Mouse (Mus musculus) ovary, postnatal 36 days (tissue): ENCODE measurements at regions not wholly inside any gene's neighbourhood (a gene's known extent, or its start where the extent isn't known, plus 50 kb on each side); places are given as distances from the start of the nearest gene placed in this dataset.
A peak's percentile ranks its signal among the peaks of the same experiment; 100 is the strongest.

ENCODE experiments used
- DNase-seq: peaks from one replicate; pipeline ENCODE4 v3.0.0; 2022; ENCODE audit warnings: low spot score, mixed read lengths

DNA sequence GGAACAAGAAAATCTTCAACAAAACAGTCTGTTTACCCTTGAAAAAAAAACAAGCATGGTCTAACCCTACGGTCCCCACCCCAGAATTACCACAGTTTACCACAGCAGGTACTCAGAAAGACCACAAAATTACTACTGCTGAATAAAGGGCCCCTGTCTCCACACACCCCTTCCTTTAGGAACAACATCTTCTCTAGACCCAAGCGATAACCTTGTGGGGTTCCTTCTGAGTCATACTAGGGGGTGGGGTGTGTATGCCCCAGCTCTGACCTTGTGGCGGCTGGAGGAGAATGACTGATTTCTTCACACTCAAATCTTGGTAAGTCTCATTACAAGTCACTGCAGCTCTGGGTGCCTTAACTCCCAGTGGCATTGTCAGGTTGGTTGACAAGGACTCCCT, 151.8 kb upstream of the Klf3 start:
- peak; percentile 37 for DNase-seq

DNA sequence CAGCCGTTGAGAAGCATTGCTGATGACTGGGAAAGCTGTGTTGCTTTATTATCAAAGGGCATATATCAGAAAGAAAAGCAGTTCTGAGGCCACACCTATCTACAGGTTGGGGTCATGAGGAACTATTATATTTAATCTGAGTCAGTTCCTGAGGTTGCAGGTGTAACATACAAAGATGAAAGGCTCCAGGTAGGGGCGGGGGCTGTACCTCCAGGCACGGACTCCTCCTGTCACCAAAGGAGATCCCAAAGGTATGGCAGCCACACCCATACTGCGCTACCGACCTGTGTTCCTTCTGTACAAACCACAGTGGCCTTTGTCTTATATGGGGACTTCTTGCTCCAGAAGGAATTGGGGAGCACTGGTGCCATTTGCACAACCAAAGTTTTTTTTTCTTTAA, 149.4 kb upstream of the Klf3 start:
- no peak for DNase-seq

GRCm38 (mm10) chr5:64655286-64655685, 147.9 kb upstream of the Klf3 start:
- DNase-seq = no peak

DNA sequence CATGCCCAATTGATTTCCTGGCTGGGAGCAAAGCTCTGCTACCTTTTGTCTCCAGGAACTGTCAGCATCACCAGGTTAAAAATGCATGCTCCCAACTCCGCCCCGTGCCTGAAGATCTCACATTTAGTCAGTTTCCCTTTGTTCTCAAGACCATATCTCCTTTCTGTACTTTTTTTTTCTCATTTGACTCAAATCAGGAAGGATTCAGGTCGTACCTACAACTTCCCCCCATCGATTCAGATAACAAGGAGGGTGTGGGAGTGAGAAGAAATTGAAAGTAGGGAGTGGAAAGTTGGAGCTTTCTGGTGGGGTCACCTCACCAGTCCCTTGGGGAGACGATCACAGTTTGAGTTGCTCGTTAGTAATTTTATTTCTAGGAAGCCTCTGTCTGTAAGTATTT, 141.2 kb upstream of the Klf3 start:
- DNase-seq = no peak

GRCm38 (mm10) chr5:64662476-64662875, 140.7 kb upstream of the Klf3 start:
- DNase-seq = no peak

DNA sequence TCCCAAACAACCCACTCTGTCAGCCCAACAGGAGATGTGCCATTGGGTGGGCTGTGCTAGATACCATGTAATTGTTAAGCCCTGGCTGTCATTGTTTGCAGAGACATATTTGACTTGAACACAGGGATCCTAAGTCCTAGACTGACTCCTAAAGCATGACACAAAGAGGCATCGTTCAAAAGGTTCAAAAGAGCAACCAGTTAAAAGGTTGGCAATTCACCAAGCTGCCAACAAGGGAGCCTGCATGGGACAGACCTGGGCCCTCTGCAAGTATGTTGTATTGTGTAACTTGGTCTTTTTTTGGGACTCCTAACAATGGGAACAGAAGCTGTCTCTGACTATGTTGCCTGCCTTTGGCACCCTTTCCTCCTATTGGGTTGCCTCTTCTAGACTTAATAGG, 139.4 kb upstream of the Klf3 start:
- DNase-seq = no peak

DNA sequence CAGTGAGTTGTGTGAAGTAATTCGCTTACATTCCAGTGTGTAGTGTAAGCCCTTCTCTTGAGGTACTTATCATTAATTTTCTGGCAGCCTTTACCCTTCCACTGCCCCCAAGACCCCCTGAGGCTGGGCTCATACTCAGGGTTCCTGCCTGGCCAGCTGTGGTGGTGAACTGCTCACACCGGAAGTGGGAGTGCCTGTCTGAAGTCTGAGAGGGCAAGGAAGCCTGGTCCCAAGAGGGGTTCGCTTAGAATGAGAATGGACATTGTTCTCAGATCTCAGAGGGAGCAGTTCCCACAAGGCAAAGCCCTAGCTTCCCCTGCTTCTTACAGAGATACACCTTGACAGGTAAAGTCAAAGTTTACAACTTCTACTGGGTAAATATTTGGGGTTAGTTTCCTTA, 138.1 kb upstream of the Klf3 start:
- DNase-seq = no peak

- no peak for DNase-seq
Measured at GRCm38 (mm10) chr5:64666256-64666655, 136.9 kb upstream of the Klf3 start.

GRCm38 (mm10) chr5:64667053-64667452, 136.1 kb upstream of the Klf3 start:
- no peak for DNase-seq

DNA sequence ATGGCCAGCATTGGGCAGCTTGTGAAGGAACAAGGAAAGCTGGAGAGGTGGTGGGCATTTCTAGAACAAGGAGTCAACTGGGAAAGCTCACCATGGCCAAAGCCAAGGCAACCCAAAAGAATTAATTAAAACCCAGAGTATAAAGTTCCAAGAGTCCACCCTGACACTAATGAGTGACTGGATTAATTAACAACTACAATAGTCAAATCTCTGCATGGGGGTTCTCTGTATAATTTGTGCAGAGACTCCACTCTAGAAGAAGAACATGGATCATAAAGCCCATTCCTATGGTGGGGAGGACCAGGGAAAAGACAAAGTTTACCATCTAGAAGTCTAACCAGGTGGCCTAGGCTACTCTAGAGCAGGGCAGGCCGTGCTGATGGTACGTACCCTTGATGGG, 129.3 kb upstream of the Klf3 start:
- DNase-seq = no peak

DNA sequence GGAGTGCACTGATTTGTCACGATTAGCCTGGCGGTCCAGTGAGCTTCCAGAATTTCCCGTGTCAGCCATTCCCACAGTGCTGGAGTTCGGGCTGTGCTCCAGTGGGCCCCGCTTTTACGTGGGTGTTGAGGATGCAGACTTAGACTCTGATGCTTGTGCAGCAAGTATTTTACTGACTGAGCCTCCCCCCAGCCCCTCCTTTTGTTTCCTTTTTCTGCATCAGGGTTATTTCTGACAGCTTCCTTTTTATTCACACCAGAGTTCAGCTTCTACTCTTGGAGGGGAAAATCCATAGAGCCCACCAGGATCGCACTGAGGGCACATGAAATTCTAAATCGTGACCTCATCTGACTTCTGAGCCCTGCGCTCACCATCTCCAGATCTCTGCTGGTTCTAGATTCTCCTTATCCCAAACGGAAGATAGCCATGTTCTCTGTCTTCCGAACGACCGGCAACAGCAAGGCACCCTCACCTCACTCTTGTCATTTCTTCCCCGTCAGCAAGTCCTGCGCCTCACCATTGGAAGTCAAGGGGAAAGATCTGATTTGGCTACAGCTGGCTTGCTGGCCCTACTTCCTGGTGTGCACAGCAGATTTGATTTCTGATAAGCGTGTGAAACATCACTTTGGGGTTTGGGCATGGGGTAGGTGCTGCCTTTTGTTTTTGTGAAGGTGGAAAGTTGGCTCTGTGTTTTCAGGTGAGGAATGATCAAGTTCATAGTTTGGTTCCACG, 126.8 kb upstream of the Klf3 start:
- DNase-seq = no peak

DNA sequence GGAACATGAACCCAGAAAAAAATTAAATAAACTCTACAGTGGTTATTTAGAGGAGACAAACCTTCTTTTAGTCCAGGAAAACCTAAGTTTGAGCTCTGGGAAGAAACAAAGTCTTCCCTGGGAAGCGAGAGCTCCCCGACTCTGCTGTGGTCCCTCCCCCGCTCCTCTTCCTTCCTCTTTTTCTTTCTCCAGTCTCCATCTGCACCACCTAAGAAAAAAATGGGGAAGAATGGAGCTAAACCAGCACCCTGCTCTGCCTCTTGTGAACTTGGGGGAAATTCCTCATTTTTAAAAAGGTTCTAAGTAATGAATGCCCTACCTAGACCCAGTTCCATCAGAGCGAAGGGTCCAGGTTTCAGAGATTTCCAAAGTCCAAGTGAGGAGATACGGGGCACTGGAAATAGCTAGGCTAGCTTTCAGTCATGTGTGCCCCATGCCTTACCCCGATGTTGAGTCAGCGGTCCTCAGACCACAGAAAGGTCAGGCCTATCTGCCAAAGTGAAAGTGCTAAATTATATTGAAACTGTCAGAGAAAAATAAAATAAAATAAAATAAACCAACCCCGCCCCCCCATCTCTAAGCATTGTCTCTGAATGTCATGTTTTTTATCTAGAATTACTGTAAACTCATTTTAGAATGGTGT, 126.1 kb upstream of the Klf3 start:
- no peak for DNase-seq

- no peak for DNase-seq
Measured at GRCm38 (mm10) chr5:64678706-64679105, 124.5 kb upstream of the Klf3 start.

- DNase-seq = no peak
Measured at GRCm38 (mm10) chr5:64679996-64680625, 123.1 kb upstream of the Klf3 start.

GRCm38 (mm10) chr5:64681161-64681560, 122.0 kb upstream of the Klf3 start:
- DNase-seq = no peak

GRCm38 (mm10) chr5:64682326-64682845, 120.8 kb upstream of the Klf3 start:
- no peak for DNase-seq

DNA sequence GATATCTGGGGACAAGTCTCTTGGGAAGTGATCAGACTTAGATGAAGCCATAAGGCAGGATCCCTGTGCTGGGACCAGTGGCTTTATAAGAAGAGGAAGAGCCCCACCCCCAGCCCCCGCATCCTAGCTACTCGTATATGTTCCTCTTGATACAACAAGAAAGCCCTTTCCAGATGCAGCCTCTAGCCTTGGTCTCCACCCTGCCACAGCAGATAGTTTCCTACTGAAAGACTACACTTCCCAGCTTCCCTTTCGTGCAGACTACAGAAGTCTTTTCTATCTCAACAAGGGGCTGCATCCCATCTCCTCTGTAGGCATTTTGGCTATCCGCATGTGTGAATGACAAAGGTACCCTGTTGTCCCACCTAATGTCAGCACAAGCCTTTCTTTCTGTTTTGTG, 119.8 kb upstream of the Klf3 start:
- DNase-seq = no peak

- no peak for DNase-seq
Measured at GRCm38 (mm10) chr5:64684275-64684674, 118.9 kb upstream of the Klf3 start.

DNA sequence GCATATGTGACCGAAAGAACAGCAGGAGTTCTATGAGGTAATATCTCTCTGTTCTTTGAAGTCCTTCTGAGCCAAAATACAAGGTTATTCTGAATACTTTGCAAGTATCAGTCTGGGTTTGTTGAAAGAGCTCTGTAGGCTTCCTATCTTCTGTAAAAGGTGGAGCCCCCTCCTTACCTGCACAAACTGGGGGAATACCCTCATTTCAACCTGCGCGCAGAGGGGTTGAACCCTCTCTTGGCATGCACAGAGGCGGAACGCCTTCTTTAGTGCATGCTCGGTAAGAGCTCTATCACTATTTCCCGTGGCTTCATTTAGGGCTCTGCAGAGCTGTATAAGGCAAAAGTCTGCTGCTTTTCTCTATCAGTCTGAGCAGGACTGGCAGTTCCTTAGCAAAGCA, 113.0 kb upstream of the Klf3 start:
- no peak for DNase-seq

DNA sequence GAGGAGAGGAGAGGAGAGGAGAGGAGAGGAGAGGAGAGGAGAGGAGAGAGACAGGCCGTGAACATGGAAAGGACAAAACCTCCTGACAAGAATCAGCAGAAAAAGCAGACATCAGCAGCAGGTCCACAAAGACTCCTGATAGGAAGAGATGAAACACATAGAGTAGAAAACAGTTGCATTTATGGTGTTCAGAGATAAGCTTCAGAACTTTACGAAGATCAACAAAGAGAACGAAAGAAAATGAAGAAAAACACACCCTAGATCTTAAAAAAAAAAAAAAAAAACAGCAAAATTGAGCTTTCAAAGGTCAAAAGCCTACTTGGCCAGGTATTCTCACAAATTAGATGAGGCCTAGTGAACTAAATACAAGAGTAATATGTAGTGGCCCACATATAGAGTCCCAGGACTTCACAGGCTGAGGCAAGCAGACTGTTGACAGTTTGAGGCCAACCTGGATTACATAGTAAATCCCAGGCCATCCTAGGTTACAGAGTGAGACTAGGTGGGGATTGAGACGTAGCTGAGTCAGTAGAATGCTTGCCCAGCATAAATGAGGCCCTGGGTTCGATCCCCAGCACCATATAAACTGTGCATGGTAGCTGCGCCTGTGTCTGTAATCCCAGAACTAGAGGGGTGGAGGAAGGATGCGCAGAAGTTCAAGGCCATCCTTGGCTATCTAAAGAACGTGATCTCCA, 111.6 kb upstream of the Klf3 start:
- DNase-seq = no peak

GRCm38 (mm10) chr5:64692335-64692734, 110.9 kb upstream of the Klf3 start:
- DNase-seq = no peak

DNA sequence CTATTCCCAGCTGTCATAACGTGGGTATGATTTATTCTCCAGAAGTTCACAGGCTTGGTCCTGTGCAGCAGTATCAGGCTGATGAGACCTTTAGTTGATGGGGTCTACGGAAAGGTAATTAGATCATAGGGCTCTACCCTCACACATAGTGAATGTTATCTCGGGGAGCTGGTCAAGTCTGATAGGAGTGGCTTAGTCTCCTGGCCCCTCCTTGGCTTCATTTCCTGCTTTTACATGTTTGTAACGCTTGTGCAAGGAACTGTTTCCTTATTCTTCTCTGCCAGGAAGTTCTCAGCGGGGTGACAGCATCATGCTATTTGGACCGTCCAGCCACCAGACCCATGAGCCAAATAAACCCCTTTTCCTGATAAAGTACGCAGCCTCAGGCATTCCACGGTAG, 109.6 kb upstream of the Klf3 start:
- no peak for DNase-seq

DNA sequence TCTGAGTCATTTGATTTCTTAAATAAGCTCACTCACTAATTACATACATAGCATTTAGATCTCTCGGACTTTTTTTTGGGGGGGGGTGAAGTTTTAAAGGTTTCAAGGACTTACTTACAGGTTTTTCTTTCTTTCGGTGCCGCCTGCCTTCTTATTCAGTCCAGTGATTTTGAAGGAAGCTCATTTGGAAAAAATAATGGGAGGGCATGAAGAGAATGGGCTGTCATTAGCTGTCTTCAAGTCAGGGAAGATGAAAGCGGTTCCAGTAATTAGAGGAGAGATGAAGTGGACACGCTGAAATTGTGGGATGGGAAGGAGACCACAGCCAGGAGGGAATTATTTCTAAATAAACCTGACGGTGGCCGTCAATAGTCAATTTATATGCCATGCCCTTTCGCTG, 108.6 kb upstream of the Klf3 start:
- DNase-seq = no peak
